Mouse (Mus musculus): Measurements from ENCODE around the gene Alkbh3.

Alkbh3 gene

DNA sequence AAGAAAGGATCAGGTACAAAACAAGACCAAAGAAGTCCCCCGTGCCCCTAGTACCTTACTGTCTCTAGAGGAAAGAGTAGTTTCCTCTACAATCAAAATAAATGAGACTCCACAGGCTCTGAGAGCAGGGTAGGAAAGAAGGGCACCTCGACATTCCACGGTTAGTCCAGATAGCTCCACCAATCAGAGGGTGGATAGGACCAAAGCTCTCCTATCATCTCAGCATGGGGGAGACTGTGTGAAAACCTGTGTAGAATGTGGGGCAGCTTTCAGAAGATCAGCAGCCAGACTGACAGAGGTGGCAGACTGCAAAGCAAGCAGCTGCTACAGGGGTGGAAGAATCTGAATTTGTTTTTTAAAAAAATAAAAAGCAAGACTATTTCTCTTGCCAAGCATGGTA is 17.8 kb downstream of the Alkbh3 start:
- no peak for DNase-seq

DNA sequence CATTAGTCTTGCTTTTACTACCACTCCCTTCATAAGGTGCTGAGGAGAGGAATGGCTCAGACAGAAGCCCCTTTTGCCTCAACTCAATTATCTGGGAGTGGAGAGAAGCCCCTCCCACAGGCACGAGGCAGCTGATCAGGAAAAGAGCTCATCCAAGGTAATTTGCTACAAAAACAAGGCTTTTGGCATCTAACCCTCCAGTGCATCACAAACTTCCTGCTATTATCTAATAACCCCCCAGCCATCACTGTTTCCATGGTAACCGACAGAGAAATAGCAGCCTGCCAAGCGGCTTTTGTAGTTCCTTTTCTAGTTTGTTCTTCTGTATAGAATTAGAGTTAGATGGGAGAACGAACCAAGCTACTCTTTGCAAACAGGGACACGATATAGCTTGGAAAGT is 18.3 kb downstream of the Alkbh3 start:
- no peak for DNase-seq

DNA sequence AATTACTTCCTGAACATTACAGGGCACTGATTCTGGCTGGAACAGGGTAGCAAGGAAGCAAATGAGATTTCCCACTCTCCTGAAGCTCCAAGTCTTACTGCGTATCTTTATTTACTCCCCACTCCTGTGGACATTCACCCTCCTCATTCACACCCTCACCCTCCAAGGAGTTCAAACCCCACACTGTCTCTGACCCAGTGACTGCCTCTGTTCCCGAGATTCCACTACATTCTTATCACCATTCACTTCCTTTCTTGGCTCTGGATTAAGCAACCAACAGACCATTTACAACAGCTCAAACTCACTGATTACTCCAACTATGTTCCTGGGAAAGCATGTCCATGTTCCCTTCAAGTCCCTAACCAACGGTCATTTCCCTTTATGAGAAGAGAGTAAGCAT is 19.3 kb downstream of the Alkbh3 start:
- no peak for DNase-seq

DNA sequence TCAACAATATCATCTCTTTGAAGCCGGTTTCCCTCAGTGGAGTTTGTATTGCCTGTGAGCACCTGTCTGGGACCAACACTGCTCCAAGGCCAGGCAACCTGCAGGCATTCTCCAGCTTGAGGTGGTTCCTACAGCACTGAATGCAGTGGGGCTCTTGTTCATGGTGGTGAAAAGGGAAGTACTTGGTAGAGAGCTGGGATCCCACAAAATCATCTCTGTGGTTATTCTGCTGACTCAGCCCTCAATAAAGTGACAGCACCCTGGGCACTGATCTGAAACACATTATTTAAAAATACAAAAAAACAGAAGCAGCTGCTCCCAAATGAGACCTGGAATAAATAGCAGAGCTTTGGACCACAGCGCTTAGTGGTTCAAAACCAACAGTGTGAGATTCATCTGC is 22.2 kb downstream of the Alkbh3 start:
- no peak for DNase-seq

DNA sequence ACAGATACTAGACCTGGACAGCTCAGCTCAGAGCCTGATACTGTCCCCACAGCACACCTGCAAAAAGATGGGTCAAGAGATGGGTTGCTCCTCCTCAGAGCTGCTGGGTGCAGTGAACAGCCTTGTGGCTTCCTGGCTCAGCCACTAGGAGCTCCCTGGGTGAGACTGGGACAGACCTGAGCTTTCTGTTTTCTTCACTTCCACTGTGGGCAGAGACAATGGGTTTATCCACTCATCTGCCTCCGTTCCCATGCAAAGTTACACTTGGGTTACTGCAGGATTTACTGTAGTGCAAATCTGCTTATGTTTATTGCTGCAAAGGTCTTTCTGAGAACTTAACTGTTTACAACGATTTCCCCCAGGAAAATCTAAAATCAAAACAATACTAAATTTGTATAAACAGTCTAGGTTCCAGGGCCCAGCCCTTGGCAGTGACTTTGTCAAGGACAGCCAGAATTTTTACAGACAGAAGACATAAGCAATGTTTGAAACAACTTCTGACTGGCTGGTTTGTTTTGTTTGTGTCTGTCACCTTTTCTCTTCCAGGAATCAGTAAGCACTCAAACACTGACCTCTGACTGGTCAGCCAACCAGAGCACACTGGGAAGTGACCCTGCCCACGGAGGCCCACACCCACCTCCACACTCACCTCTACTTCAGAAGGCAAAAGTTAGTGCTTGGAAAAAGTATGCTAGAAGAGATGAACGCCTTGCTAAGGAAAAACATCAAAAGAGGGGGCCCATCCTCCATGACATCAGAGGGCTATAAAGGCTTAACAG is 28.0 kb downstream of the Alkbh3 start:
- no peak for DNase-seq

DNA sequence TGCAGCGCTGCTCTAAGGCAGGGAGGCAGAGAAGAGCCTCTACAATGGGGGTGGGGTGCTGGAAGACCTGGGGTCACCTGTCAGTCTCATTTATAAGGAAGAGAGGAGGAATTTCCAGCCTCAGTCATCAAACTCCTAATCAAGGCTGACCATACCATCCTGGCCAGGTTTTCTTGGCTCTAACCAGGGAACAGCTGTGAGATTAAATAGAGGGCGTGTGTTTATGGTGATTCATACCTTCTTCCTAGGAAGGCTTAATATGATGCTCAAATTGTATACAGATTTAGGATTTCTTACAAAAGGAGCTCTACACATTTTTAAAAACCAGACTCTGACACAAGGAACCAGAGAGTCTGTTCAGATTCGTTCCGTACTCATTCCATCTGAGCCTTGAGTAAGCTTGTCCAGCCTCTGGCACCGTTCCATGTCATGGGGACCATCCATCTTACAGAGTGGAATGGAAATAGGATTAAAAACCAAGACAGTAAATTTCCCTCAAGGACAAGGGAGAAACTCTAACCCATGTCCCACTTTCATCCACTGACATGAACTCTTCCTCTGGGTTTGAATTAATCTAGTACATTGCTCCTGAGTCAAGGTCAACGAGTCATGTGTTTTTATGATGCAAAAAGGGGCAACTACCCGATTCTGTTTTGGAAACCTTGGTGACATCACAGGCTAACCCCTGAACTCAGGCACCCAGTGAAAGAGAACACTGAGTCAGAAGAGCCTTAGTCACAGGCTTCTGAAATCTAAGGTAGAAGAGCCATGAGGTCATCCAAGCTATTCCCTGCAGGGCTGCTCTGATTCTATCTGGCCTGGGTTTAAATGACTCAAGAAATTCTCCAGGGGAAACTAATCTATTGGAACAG is 31.1 kb downstream of the Alkbh3 start:
- DNase-seq: peak; percentile 78 to 81

DNA sequence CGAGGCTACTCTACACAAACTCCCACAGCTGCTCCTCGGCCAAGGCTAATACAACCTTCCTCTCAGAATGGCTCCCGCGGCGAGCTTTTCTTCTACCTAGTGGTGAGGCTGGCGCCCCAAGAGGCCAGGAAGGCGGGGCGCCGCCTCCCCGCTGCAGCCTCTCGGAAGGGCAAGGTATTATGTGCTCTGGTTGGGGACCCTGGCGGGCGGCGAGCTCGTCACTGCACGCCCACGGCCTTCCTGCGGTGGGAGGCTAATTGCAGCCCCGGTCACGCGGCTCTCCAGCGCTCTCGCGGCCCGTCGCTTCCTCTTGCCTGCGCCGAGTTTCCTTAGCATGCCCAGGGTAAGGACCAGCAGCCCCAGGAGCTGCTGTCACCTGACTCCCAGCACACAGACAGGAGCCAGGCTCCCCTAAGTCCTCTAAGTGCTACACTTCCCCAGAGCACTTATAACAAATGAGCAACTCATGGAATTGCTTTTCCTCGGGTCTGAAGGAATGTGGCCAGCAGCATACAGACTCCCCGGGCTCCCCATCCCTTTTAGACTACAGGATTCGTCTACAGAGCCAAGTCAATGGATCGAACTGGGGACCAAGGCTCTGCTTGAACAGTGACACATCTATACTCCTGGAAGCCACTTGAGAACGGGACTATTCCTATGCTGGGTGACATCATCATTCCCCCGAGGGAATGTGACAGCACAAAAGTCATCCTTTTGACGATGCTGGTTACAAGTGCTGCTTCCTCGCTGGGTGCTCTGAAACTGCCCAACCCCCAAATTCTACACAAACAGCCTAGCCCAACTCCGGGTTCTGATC is 34.0 kb downstream of the Alkbh3 start:
- peak; percentile 45 to 54 for DNase-seq

DNA sequence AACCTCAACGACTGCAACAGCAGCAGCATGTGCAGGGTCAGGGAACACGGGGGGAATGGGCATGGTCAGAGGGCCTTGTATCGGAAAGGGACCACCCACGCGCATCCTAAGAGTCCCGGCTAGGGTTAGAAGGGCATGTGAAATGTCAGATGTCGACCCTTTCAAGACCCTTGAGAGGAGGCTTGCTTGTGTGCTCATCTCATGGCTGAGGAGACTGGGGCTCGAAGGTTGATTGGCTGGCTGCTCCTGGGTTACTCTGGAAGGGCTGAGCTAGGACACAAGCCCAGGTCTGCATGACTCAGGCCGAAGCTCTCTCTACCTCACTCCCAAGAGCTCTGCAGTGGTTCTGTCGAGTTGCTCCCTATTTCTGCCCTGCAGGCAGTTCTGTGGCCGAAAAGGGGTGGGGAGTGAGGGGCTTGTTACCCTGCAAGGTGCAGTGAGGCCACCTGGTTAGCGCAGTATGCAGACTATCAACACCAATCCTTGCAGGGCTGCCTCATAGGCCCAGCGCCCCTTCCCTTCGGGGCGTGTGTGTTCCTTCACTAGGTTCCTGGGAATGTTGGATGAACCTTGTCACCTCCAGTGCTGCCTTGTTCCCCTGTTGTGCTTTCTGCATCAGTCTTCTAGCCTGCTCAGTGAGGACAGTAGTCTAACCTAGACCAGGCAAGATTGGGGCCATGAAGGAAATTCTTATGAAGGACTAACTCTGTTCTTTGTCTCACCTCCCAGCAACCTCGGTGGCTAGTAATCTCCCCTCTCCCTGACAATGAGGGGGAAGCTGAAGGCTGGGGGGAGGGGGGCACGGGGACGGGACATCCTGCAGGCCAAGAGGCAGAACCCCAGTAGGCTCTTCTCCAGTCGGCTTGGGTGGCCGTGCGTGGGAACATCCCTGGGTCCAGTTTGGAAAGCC is 34.8 kb downstream of the Alkbh3 start:
- DNase-seq: peak in 1 of 2 experiments; percentile 6

DNA sequence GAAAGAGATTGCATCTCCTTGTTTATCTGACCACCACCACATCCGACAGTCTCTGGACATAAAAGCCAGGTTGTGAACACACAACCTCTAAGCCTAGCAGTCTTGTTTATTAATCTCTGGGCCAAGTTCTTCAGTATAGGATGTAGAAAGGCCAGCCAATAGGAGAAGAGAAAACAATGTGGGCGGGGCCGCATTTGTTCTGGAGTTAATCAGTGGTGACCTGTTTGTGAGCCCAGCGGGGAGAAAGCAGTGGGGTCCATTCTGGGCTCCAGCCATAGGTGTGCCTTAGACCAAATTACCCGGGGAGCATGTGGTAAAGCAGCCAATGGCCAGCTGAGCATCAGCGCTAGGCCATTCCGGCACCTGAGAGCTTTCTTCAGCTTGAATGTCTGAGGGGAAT is 35.6 kb downstream of the Alkbh3 start:
- DNase-seq: peak in 1 of 2 experiments; percentile 16

DNA sequence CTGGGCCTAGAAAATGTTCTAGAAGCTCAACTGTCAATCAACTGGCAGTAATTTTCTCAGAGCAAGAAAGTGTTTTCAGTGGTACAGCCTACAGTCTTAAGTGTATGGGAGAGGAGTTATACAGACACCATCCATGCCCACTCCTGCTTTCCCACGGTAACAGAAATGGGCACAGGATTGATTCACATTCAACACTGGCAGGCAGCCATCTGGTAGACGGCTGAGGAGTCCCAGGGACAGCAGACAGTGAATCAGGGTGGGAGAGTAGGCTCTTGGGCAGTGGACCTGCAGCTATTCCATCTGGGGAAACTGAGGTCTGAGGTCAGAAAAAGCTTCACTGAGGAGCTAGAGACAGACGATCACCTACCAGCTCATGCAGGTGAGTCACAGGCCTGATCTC is 39.0 kb downstream of the Alkbh3 start:
- peak in 1 of 2 experiments; percentile 29 for DNase-seq

DNA sequence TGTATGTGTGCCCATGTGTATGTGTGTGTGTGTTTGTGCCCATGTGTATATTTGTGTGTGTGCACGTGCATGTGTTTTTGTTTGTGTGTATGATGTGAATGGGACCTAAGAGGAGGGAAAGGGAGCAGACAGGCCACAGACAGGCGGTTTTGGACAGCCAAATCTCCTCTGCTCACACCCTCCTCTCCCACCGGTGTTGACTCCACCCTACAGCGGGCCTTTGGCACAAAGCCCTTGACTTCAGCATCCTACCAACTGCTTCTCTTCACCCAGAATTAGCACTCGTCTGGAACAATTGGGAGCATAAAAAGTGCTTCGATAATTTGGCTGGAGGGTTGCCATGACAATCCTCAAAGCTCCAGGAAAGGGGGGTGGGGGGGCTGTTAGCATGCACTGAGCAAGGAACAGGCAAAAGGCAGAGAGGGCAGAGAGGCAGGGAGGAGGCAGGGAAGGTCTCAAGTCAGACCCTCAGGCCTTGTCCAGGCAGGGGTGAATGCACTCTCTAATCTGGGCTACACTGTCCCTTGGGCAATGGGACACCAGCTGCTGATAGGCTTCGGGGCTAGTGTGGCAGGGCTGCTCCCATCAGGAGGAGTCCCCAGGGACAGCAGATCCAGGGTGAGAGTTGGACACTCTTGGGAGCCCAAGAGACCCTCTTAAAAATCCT is 46.0 kb downstream of the Alkbh3 start:
- DNase-seq: peak; percentile 81 to 86

DNA sequence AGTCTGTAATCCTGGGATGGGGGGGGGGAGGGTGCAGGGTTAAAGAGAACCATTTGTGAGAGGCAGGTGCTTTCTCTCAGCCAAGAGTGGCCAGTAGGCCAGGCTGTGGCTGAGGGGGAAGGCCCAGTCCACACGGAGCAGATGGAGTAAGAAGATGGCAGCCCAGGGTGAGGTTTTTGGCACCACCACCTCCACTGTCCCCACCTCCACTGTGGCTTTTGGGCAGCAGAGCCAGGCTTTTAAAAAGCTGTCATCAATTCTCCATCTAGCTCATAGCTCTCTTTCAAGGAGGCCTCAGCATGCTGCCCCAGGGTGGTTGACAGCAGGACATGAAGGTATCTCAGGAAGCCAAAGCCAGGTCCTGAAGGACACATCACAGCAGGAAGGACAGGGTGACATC is 46.8 kb downstream of the Alkbh3 start:
- DNase-seq: peak; percentile 73 to 74

DNA sequence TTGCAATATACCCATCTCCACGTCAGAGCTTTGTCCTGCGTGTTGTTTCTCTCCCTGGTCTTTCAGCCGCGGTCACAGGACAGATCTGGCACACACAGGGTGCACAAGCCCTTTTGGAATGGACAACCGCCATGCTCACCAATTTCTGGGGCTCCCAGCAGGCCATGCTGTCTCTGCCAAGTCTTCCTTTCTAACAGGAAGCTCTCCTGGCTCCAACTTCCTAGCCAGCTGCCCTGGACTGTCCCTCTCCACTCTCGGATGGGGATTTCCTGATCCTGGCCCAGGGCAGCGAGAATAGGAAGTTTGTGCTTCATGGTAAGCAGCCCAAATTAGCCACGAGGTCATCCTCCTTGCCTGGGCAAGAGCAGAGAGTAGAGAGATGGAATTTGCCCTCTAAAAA is 48.9 kb downstream of the Alkbh3 start:
- DNase-seq: peak; percentile 87 to 93

DNA sequence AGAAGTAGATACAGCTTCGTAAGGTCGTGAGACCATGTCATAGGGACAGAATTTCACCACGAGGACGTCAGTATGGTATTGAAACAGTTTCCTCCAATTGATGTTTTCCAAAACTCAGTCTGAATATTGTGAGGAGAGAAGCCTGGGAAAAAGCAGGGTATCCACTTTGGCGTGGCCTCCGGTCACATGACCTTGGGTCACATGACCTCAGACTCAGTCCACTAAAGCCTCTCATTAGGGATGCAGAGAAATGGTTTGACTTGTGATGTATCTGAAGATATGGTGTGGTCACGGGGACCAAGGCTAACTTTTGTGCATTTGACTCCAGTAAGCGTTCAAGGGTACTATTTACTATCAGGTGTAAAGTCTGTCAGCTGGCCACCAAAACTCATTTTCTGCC is 51.3 kb downstream of the Alkbh3 start:
- DNase-seq: no peak

DNA sequence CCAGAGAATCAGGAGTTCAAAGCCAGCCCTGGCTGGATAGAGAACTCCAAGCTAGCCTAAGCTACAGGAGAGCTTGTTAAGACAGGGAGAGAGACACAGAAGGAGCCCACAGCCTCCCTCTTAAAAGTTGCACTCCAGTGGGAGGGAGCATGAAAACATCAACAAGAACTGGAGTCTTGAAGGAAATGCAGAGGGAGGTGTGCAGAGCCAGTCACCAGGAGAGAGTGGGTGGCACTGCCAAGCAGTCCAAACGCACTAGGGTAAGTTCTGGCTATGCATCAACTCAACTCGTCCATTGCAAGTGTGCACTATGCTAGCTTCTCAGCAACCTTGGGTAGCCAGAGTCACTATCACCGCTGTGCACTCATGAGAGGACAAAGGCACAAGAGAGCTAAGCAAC is 52.4 kb downstream of the Alkbh3 start:
- DNase-seq: no peak

DNA sequence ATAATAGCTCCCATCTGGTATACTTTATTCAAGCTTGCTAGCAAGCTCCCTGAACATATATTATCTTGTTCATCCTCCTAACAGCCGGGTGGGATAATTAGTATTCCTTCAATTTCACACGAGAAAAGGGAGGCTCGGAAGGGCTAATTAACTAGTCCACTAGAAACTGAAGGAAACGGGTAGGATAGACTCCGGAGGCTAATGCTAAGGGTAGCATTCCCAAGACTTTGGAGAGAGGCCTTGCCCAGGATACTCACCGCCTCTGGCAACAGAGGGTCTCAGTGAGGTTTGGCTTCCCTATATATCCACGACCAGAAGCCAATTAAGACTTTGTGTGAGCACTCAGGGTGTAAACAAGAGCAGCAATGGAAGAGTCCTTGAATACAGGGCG is 52.8 kb downstream of the Alkbh3 start:
- DNase-seq: no peak

DNA sequence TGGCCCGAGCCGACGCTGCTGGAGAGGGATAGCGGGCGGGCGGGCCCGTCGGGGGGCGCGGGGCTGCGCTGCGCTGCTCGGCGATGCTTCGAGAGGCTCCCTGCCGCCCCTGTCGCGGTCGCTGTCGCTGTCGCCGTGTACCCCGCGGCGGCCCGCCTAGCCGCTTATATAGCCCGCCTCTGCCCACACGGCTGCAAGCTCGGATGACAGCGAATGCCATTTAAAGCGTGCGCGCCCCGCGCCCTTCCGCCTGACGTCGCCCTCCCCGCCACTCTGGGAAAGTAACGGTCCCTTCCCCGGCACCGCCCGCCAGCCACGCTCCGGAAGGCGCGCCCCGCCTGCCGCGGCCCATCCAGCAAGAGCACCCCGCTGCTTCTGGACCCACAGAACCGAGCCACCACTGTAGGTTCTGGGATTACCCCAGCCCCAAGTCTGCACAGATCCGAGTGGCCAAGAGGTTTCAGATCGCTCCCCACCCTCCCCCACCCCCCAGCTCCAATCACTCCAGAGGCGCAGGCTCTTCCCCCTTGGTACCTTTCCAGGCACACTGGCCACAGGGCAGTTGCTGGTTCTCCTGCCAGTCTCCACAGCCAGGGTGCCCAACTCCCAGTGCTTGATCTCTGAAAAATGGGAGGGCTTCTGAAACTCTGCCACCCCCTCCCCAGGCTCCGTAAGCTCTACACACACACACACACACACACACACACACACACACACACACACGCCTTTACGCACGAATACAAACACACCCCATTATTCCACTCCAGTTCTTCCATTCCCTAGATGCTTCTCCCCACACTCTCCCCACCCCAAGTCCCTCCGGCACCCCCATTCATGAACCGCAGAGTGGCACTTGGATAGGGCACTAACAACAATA is 53.5 kb downstream of the Alkbh3 start, which contains the start of gene Gm13889:
Gene Gm13889 (minus strand): TSS at position 294 of the 877 bp plus-strand sequence.
- DNase-seq: peak; percentile 74 to 77

DNA sequence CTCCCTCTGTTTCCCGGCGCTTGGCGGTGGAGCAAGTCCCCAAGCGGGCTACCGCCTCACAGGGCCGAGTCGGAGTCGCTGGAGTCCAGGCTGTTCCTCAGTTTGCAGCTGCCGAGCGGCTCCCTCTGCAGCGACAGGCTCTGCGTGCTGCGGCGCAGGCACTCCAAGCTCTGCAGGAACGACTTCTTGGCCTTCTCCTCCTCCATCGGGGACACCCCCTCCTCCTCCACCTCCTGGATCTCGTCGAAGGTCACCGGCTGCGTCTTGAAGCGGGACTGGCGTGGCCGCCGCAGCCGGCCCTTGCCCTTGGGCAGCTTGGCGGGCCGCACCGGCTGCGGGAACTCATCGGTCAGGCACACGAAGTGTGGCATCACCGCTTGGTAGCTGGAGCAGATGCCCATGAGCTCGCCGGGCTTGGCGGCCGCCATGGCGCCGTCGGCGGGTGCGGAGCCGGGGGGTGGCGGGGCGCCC is 54.2 kb downstream of the Alkbh3 start:
- peak; percentile 59 to 68 for DNase-seq

DNA sequence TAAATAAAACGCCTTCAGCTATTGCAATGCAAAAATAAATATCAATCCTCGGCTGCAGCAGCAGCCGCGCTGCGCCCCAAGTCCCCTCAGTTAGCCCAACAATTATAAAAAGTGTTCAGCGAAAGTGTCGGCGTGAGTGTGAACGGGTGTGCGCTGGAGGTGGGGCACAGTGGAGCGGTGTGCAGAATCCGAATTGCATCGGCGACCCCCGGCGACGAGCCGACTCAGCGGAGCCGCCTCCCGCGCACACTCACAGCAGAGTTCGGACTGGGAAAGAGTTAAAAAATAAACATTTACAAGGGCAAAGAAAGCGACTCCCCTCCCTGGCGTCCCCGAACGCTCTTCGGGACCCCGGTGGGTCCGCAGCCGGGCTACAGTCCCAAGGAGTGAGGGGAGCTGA is 54.7 kb downstream of the Alkbh3 start:
- DNase-seq: no peak
